Mouse (Mus musculus): ENCODE results near the gene Lamtor2. TPM values are rescaled to one million over a fixed set of nuclear protein-coding genes. Genes with fewer than 3 reads are reported as not detected.

Gene Lamtor2
- total and polyA plus RNA-seq, 2 experiments from 2014 or later = 45.1 to 198 TPM

GRCm38 (mm10) chr3:88528646-88529045 lies 24.2 kb downstream of the Lamtor2 start:
- Histone ChIP-seq H3K27ac (no peak overlapping the region), H3K9me3 (ENCODE audit: low read length) (no peaks in the 10 kb centered on the region), H3K4me1 (ENCODE audit: insufficient read depth, low read length) (peaks cover 26% of the 10 kb centered on the region), H3K27me3 (ENCODE audit: insufficient read depth, low read length) (no peaks in the 10 kb centered on the region), H3K36me3 (ENCODE audit: insufficient read depth, low read length) (no peaks in the 10 kb centered on the region), H3K4me2 (ENCODE audit: low read depth, low read length) (no peak overlapping the region), H3K4me3 (ENCODE audit: low read length) (no peak overlapping the region), H3K9ac (replicated peaks; ENCODE audit: low read length) (no peak overlapping the region)
- 84% methylated on average over 11 of the region's 11 CpGs for WGBS
- no peak for TF ChIP-seq CTCF (IDR thresholded peaks at IDR 0.05; ENCODE audit: low read depth)
- DNase-seq (ENCODE audit: low spot score) (no peak), ATAC-seq (no peak)

DNA sequence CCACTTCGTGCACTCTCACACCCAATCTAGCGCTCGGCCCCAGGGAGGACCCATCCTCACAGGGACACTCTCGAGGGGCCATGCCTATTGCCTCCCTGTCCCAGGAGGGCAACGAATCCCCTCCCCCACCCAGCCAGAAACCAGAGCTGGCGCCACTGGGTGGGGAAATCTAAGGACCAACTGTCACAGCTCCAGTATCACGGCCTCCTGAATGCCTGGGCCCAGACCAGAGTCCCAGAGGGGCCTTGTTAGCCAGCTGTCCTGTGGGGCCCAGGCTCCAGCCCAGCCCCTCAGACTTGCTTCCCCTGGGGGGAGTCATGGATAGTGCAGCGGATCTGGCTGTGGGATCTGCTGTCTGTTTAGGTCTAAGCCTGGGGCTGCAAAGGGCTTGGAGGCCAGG lies 25.3 kb downstream of the Lamtor2 start:
- no peak overlapping the region for H3K4me3 ChIP-seq (ENCODE audit: low read length)

GRCm38 (mm10) chr3:88526157-88527131 lies 26.4 kb downstream of the Lamtor2 start:
- peak; percentile 87 for ATAC-seq
- no peaks in the 10 kb centered on the region for H3K9me3 ChIP-seq (ENCODE audit: low read length)
- 0 out of 2 replicates have a peak overlapping the region, but pooled peaks have one; percentile 16 for H3K4me2 ChIP-seq (ENCODE audit: low read depth, low read length)
- H3K4me3 ChIP-seq (ENCODE audit: low read length) = no peak overlapping the region
- H3K27me3 ChIP-seq (ENCODE audit: insufficient read depth, low read length) = no peaks in the 10 kb centered on the region
- TF ChIP-seq CTCF (IDR thresholded peaks at IDR 0.05; ENCODE audit: low read depth) = peak; percentile 100
- DNase-seq (ENCODE audit: low spot score) = peak; percentile 94
- H3K36me3 ChIP-seq (ENCODE audit: insufficient read depth, low read length) = no peaks in the 10 kb centered on the region
- peaks cover 26% of the 10 kb centered on the region for H3K4me1 ChIP-seq (ENCODE audit: insufficient read depth, low read length)
- WGBS = 34% methylated on average over 17 of the region's 17 CpGs
- no peak overlapping the region for H3K27ac ChIP-seq
- H3K9ac ChIP-seq (replicated peaks; ENCODE audit: low read length) = no peak overlapping the region

More for the DNA sequence above, 25.3 kb downstream of the Lamtor2 start:
- H3K27ac ChIP-seq = 0 out of 2 replicates have a peak overlapping the region, but pooled peaks have one; percentile 36
- no peaks in the 10 kb centered on the region for H3K36me3 ChIP-seq (ENCODE audit: insufficient read depth, low read length)
- WGBS = 23% methylated on average over 8 of the region's 8 CpGs
- H3K4me2 ChIP-seq (ENCODE audit: low read depth, low read length) = no peak overlapping the region
- H3K4me1 ChIP-seq (ENCODE audit: insufficient read depth, low read length) = peaks cover 26% of the 10 kb centered on the region
- no peaks in the 10 kb centered on the region for H3K9me3 ChIP-seq (ENCODE audit: low read length)
- ATAC-seq (no peak), DNase-seq (ENCODE audit: low spot score) (no peak)
- no peak for TF ChIP-seq CTCF (IDR thresholded peaks at IDR 0.05; ENCODE audit: low read depth)
- H3K27me3 ChIP-seq (ENCODE audit: insufficient read depth, low read length) = no peaks in the 10 kb centered on the region
- 0 out of 2 replicates have a peak overlapping the region, but pooled peaks have one; percentile 6 for H3K9ac ChIP-seq (replicated peaks; ENCODE audit: low read length)

- TF ChIP-seq CTCF (IDR thresholded peaks at IDR 0.05; ENCODE audit: low read depth) = peak; percentile 14; the same call in 1 of the 2 replicates
- WGBS = 88% methylated on average over 5 of the region's 5 CpGs
- Histone ChIP-seq H3K4me1 (ENCODE audit: insufficient read depth, low read length) (peaks cover 18% of the 10 kb centered on the region), H3K27ac (no peak overlapping the region), H3K36me3 (ENCODE audit: insufficient read depth, low read length) (no peaks in the 10 kb centered on the region), H3K9me3 (ENCODE audit: low read length) (no peaks in the 10 kb centered on the region), H3K9ac (replicated peaks; ENCODE audit: low read length) (no peak overlapping the region), H3K27me3 (ENCODE audit: insufficient read depth, low read length) (no peaks in the 10 kb centered on the region), H3K4me2 (ENCODE audit: low read depth, low read length) (no peak overlapping the region), H3K4me3 (ENCODE audit: low read length) (no peak overlapping the region)
- no peak for ATAC-seq
- DNase-seq (ENCODE audit: low spot score) = no peak
These were observed 27.9 kb downstream of the Lamtor2 start for GRCm38 (mm10) chr3:88525021-88525420.

- Histone ChIP-seq H3K36me3 (ENCODE audit: insufficient read depth, low read length) (no peaks in the 10 kb centered on the region), H3K4me2 (ENCODE audit: low read depth, low read length) (no peak overlapping the region), H3K27ac (no peak overlapping the region), H3K9me3 (ENCODE audit: low read length) (no peaks in the 10 kb centered on the region), H3K9ac (replicated peaks; ENCODE audit: low read length) (no peak overlapping the region), H3K4me3 (ENCODE audit: low read length) (no peak overlapping the region), H3K27me3 (ENCODE audit: insufficient read depth, low read length) (no peaks in the 10 kb centered on the region), H3K4me1 (ENCODE audit: insufficient read depth, low read length) (peaks cover 8% of the 10 kb centered on the region; the same call in 1 of the 2 replicates)
- 85% methylated on average over 8 of the region's 8 CpGs for WGBS
- ATAC-seq = no peak
- no peak for DNase-seq (ENCODE audit: low spot score)
- no peak for TF ChIP-seq CTCF (IDR thresholded peaks at IDR 0.05; ENCODE audit: low read depth)
These were observed 29.8 kb downstream of the Lamtor2 start for GRCm38 (mm10) chr3:88523027-88523426.

- H3K4me2 ChIP-seq (ENCODE audit: low read depth, low read length) = no peak overlapping the region
- TF ChIP-seq CTCF (IDR thresholded peaks at IDR 0.05; ENCODE audit: low read depth) = peak; percentile 92
- H3K27me3 ChIP-seq (ENCODE audit: insufficient read depth, low read length) = no peaks in the 10 kb centered on the region
- H3K9me3 ChIP-seq (ENCODE audit: low read length) = no peaks in the 10 kb centered on the region
- H3K9ac ChIP-seq (replicated peaks; ENCODE audit: low read length) = no peak overlapping the region
- no peaks in the 10 kb centered on the region for H3K4me1 ChIP-seq (ENCODE audit: insufficient read depth, low read length)
- DNase-seq (ENCODE audit: low spot score) (peak; percentile 69), ATAC-seq (peak; percentile 20; the same call in 1 of the 2 replicates)
- no peak overlapping the region for H3K27ac ChIP-seq
- no peaks in the 10 kb centered on the region for H3K36me3 ChIP-seq (ENCODE audit: insufficient read depth, low read length)
- 29% methylated on average over 9 of the region's 9 CpGs for WGBS
- H3K4me3 ChIP-seq (ENCODE audit: low read length) = no peak overlapping the region
These were observed 31.0 kb downstream of the Lamtor2 start for GRCm38 (mm10) chr3:88521803-88522331.

All from hindbrain, postnatal 0 days (tissue).